Mouse (Mus musculus) liver, adult 2 months (tissue): ENCODE results near the gene Insl6. TPM values are rescaled to one million over a fixed set of nuclear protein-coding genes. Genes with fewer than 3 reads are reported as not detected.

ENCODE experiments used
- DNase-seq: peaks from one replicate; pipeline ENCODE4 v3.0.0-alpha.2; 2011; ENCODE audit warnings: low read depth, low spot score; ENCODE audit errors: extremely low read depth
- H3K27ac ChIP-seq: fragments of 200-500 bp; replicated peaks from 2 replicates; pipeline ENCODE4 v1.5.1; 2012; ENCODE audit warnings: low read depth, mild to moderate bottlenecking, control low read depth, inconsistent platforms, low read length; ENCODE audit not compliant: insufficient read depth
- H3K27me3 ChIP-seq: fragments of 200-500 bp; 2 replicates; pipeline ENCODE4 v1.6.1; 2012; ENCODE audit warnings: mild to moderate bottlenecking, moderate library complexity, low read length, inconsistent platforms; ENCODE audit not compliant: control insufficient read depth, insufficient read depth
- H3K36me3 ChIP-seq: fragments of 200-500 bp; 2 replicates; pipeline ENCODE4 v1.6.1; 2012; ENCODE audit warnings: low read length, inconsistent platforms; ENCODE audit not compliant: control insufficient read depth, insufficient read depth
- H3K4me1 ChIP-seq: fragments of 200-500 bp; 2 replicates; pipeline ENCODE4 v1.6.1; 2011; ENCODE audit warnings: low read length; ENCODE audit not compliant: control insufficient read depth, insufficient read depth
- H3K4me3 ChIP-seq: fragments of 200-500 bp; 2 replicates; pipeline ENCODE4 v1.5.1; 2011; ENCODE audit warnings: low read depth, mild to moderate bottlenecking, control low read depth, low read length, moderate library complexity; ENCODE audit not compliant: insufficient read depth
- H3K79me2 ChIP-seq: fragments of 200-500 bp; 2 replicates; pipeline ENCODE4 v1.6.1; 2012; ENCODE audit warnings: inconsistent platforms, mild to moderate bottlenecking, low read length, moderate library complexity; ENCODE audit not compliant: control insufficient read depth, insufficient read depth
- H3K9ac ChIP-seq: fragments of 200-500 bp; 2 replicates; pipeline ENCODE4 v1.6.1; 2012; ENCODE audit warnings: low read depth, mild to moderate bottlenecking, control low read depth, inconsistent platforms, low read length
- CTCF ChIP-seq: fragments of 200-500 bp; IDR thresholded peaks from 2 replicates; pipeline ENCODE4 v1.5.1; 2011; ENCODE audit warnings: low read depth, low read length, control low read depth
- POLR2A ChIP-seq: fragments of 200-500 bp; IDR thresholded peaks from 2 replicates; pipeline ENCODE4 v1.6.1; 2011; ENCODE audit warnings: low read length, control low read depth; ENCODE audit not compliant: insufficient read depth; ENCODE audit errors: extremely low read depth
- WGBS: fragments of 180-500 bp; shearing (Covaris S2); methylation state at CpG from one replicate; pipeline ENCODE4 v1.1.7; 2018; 5-methylcytosine and 5-hydroxymethylcytosine counted together
- polyA plus RNA-seq: library from polyadenylated mRNA; depleted of rRNA; stranded (reverse); fragments of >200 nt; gene quantifications from 2 replicates; pipeline ENCODE4 v1.2.3, GENCODE M21; 2012
- total RNA-seq: library from RNA; depleted of rRNA; stranded (reverse); fragments of >200 nt; gene quantifications from 2 replicates; pipeline ENCODE4 v1.2.3, GENCODE M21; 2014

Insl6 gene
- total and polyA plus RNA-seq, 2 experiments = 0.13 to 1.2 TPM

GRCm38 (mm10) chr19:29366969-29367622, 41.9 kb upstream of the Insl6 start, which contains the start of the genes Plgrkt and Cd274:
Gene Plgrkt (minus strand): TSS chr19:29367390.
Gene Cd274 (plus strand): TSS chr19:29367455.
- Histone ChIP-seq H3K27ac (peak within 1 kb of the TSS; percentile 82), H3K4me1 (peaks cover 5% of the 10 kb centered on the region), H3K9ac (peak within 1 kb of the TSS; percentile 72), H3K27me3 (no peaks in the 10 kb centered on the region), H3K36me3 (no peaks in the 10 kb centered on the region), H3K4me3 (peak within 1 kb of the TSS; percentile 50), H3K79me2 (no peaks in the 10 kb centered on the region)
- peak; percentile 81 for DNase-seq
- 0 out of 2 replicates have a peak, but pooled peaks have one; percentile 11 for TF ChIP-seq POLR2A
- no peak for TF ChIP-seq CTCF
- under 1% methylated on average over 26 of the region's 26 CpGs for WGBS

GRCm38 (mm10) chr19:29366226-29366968, 41.2 kb upstream of the Insl6 start:
- DNase-seq = no peak
- no peaks in the 10 kb centered on the region for H3K27me3 ChIP-seq
- peak overlapping the region; percentile 72 for H3K9ac ChIP-seq
- TF ChIP-seq POLR2A = no peak
- no peak for TF ChIP-seq CTCF
- peak overlapping the region; percentile 73 for H3K27ac ChIP-seq
- peaks cover 3% of the 10 kb centered on the region for H3K4me1 ChIP-seq
- no peaks in the 10 kb centered on the region for H3K36me3 ChIP-seq
- H3K4me3 ChIP-seq = peak overlapping the region; percentile 50
- no peaks in the 10 kb centered on the region for H3K79me2 ChIP-seq
- WGBS = 47% methylated on average over 20 of the region's 20 CpGs

GRCm38 (mm10) chr19:29365105-29365504, 39.9 kb upstream of the Insl6 start:
- Histone ChIP-seq H3K79me2 (no peaks in the 10 kb centered on the region; the same call in 1 of the 2 replicates), H3K4me1 (peaks cover 1% of the 10 kb centered on the region; the same call in 1 of the 2 replicates), H3K36me3 (no peaks in the 10 kb centered on the region), H3K27ac (no peak overlapping the region), H3K4me3 (no peak overlapping the region), H3K27me3 (no peaks in the 10 kb centered on the region), H3K9ac (no peak overlapping the region)
- TF ChIP-seq CTCF = no peak
- TF ChIP-seq POLR2A = no peak
- no peak for DNase-seq
- WGBS = 82% methylated on average over 3 of the region's 3 CpGs

GRCm38 (mm10) chr19:29364076-29364475, 38.9 kb upstream of the Insl6 start:
- Histone ChIP-seq H3K27ac (no peak overlapping the region), H3K79me2 (no peaks in the 10 kb centered on the region; the same call in 1 of the 2 replicates), H3K4me1 (no peaks in the 10 kb centered on the region; the same call in 1 of the 2 replicates), H3K27me3 (no peaks in the 10 kb centered on the region), H3K4me3 (no peak overlapping the region), H3K9ac (no peak overlapping the region), H3K36me3 (no peaks in the 10 kb centered on the region)
- DNase-seq = no peak
- 84% methylated on average over 5 of the region's 5 CpGs for WGBS
- TF ChIP-seq POLR2A (no peak), CTCF (no peak)

- H3K27ac ChIP-seq = no peak overlapping the region
- TF ChIP-seq POLR2A (no peak), CTCF (no peak)
- no peak overlapping the region for H3K9ac ChIP-seq
- H3K36me3 ChIP-seq = no peaks in the 10 kb centered on the region
- H3K4me1 ChIP-seq = no peaks in the 10 kb centered on the region; the same call in 1 of the 2 replicates
- no peak for DNase-seq
- WGBS = 96% methylated on average over 7 of the region's 7 CpGs
- no peaks in the 10 kb centered on the region for H3K27me3 ChIP-seq
- no peak overlapping the region for H3K4me3 ChIP-seq
- H3K79me2 ChIP-seq = no peaks in the 10 kb centered on the region; the same call in 1 of the 2 replicates
Measured at GRCm38 (mm10) chr19:29363557-29363956, 38.4 kb upstream of the Insl6 start.
